Mouse (Mus musculus) lung, postnatal 0 days (tissue): ENCODE measurements around the gene Gaa. TPM values are rescaled to one million over a fixed set of nuclear protein-coding genes. Genes with fewer than 3 reads are reported as not detected.
"Not testable (repeated sequence)": the region's sequence is repeated elsewhere in the genome, so short reads cannot be mapped to it uniquely, and the experiment has no call there.

Experiments used
- ATAC-seq: fragments of 200-750 bp; cut with Nextera tagmentation; 2 replicates; pipeline ENCODE4 v1.8.0; 2017; ENCODE audit warnings: moderate library complexity
- DNase-seq: peaks from one replicate; pipeline ENCODE4 v3.0.0-alpha.2; 2016; ENCODE audit warnings: low spot score
- H3K27ac ChIP-seq: fragments of 300-500 bp; sonication (generic); 2 replicates; pipeline ENCODE4 v1.5.1; 2014; ENCODE audit warnings: antibody characterized with exemption, mild to moderate bottlenecking, low read length, mixed read lengths
- H3K27me3 ChIP-seq: fragments of 300-500 bp; sonication (generic); replicated peaks from 2 replicates; pipeline ENCODE4 v1.6.1; 2014; ENCODE audit warnings: low read length, mixed read lengths; ENCODE audit not compliant: insufficient read depth
- H3K36me3 ChIP-seq: fragments of 300-500 bp; sonication (generic); 2 replicates; pipeline ENCODE4 v1.6.1; 2014; ENCODE audit warnings: low read length, mixed read lengths; ENCODE audit not compliant: insufficient read depth
- H3K4me1 ChIP-seq: fragments of 300-500 bp; sonication (generic); 2 replicates; pipeline ENCODE4 v1.6.1; 2014; ENCODE audit warnings: antibody characterized with exemption, low read depth, low read length, mixed read lengths; ENCODE audit not compliant: insufficient read depth
- H3K4me2 ChIP-seq: fragments of 300-500 bp; sonication (generic); replicated peaks from 2 replicates; pipeline ENCODE4 v1.6.1; 2014; ENCODE audit warnings: low read depth, mild to moderate bottlenecking, low read length, moderate library complexity, mixed read lengths
- H3K4me3 ChIP-seq: fragments of 300-500 bp; sonication (generic); 2 replicates; pipeline ENCODE4 v1.5.1; 2014; ENCODE audit warnings: low read depth, low read length
- H3K9ac ChIP-seq: fragments of 300-500 bp; sonication (generic); replicated peaks from 2 replicates; pipeline ENCODE4 v1.6.1; 2014; ENCODE audit warnings: low read depth, mild to moderate bottlenecking
- H3K9me3 ChIP-seq: fragments of 300-500 bp; sonication (generic); 2 replicates; pipeline ENCODE4 v1.6.1; 2016; ENCODE audit warnings: low read length, mixed read lengths
- CTCF ChIP-seq: IDR thresholded peaks from 2 replicates; pipeline ENCODE4 v1.5.1; 2016; ENCODE audit warnings: antibody characterized with exemption, mild to moderate bottlenecking
- EP300 ChIP-seq: IDR thresholded peaks from 2 replicates; pipeline ENCODE4 v1.6.1; 2016; ENCODE audit warnings: antibody characterized with exemption, mild to moderate bottlenecking, control low read depth
- WGBS: fragments of 180-500 bp; shearing (Covaris S2); extraction: QIAGEN DNeasy Blood & Tissue Kit; methylation state at CpG from one replicate; pipeline ENCODE4 v1.1.7; 2014; 5-methylcytosine and 5-hydroxymethylcytosine counted together
- polyA plus RNA-seq: library from polyadenylated mRNA; unstranded; fragments of >200 nt; fragmentation: Nextera tagmentation; extraction: Ambion mirVana; gene quantifications from 2 replicates; pipeline ENCODE4 v1.2.1, GENCODE M21; 2015

The Gaa gene
- polyA plus RNA-seq, 1 experiment from 2014 or later: 45.1 TPM

- ATAC-seq (peak; percentile 91), DNase-seq (peak; percentile 95)
- 0 out of 2 replicates have a peak, but pooled peaks cover 2% of the 10 kb centered on the region for H3K4me1 ChIP-seq
- WGBS: 12% methylated on average over 6 of the region's 6 CpGs
- H3K36me3 ChIP-seq: no peaks in the 10 kb centered on the region
- TF ChIP-seq CTCF: peak; percentile 76
- no peak for TF ChIP-seq EP300
- no peak overlapping the region for H3K4me2 ChIP-seq
- H3K27ac ChIP-seq: no peak overlapping the region
- no peak overlapping the region for H3K9ac ChIP-seq
- no peaks in the 10 kb centered on the region for H3K27me3 ChIP-seq
- no peaks in the 10 kb centered on the region for H3K9me3 ChIP-seq
- H3K4me3 ChIP-seq: no peak overlapping the region
These were observed 18.7 kb upstream of the Gaa start for GRCm38 (mm10) chr11:119249011-119249410.

- ATAC-seq (no peak), DNase-seq (no peak)
- Histone ChIP-seq H3K27ac (no peak overlapping the region), H3K9me3 (no peaks in the 10 kb centered on the region), H3K9ac (no peak overlapping the region), H3K4me2 (no peak overlapping the region), H3K4me3 (no peak overlapping the region), H3K36me3 (no peaks in the 10 kb centered on the region), H3K27me3 (no peaks in the 10 kb centered on the region), H3K4me1 (0 out of 2 replicates have a peak, but pooled peaks cover 2% of the 10 kb centered on the region)
- 45% methylated on average over 17 of the region's 17 CpGs for WGBS
- TF ChIP-seq CTCF (no peak), EP300 (no peak)
These were observed 16.7 kb upstream of the Gaa start for GRCm38 (mm10) chr11:119250998-119251397.

GRCm38 (mm10) chr11:119252854-119253541, 14.7 kb upstream of the Gaa start:
- H3K4me2 ChIP-seq: peak overlapping the region; percentile 29; the same call in 1 of the 2 replicates
- no peaks in the 10 kb centered on the region for H3K9me3 ChIP-seq
- TF ChIP-seq EP300 (no peak), CTCF (peak; percentile 81)
- DNase-seq (peak; percentile 71), ATAC-seq (peak; percentile 59)
- no peak overlapping the region for H3K27ac ChIP-seq
- no peak overlapping the region for H3K4me3 ChIP-seq
- H3K4me1 ChIP-seq: 0 out of 2 replicates have a peak, but pooled peaks cover 2% of the 10 kb centered on the region
- H3K9ac ChIP-seq: no peak overlapping the region
- no peaks in the 10 kb centered on the region for H3K27me3 ChIP-seq
- no peaks in the 10 kb centered on the region for H3K36me3 ChIP-seq
- WGBS: 7% methylated on average over 20 of the region's 22 CpGs

GRCm38 (mm10) chr11:119256557-119256956, 11.1 kb upstream of the Gaa start:
- ATAC-seq, DNase-seq, H3K27me3 ChIP-seq, H3K9me3 ChIP-seq, H3K27ac ChIP-seq, H3K36me3 ChIP-seq, H3K4me3 ChIP-seq, H3K4me1 ChIP-seq, H3K4me2 ChIP-seq, H3K9ac ChIP-seq: not testable (repeated sequence)
- 58% methylated on average over 5 of the region's 5 CpGs for WGBS

- TF ChIP-seq EP300 (no peak), CTCF (no peak)
- no peak overlapping the region for H3K4me3 ChIP-seq
These were observed 9.5 kb upstream of the Gaa start for GRCm38 (mm10) chr11:119258216-119258571.

GRCm38 (mm10) chr11:119258572-119259322, 8.9 kb upstream of the Gaa start:
- Histone ChIP-seq H3K36me3 (no peaks in the 10 kb centered on the region), H3K27me3 (no peaks in the 10 kb centered on the region), H3K9me3 (no peaks in the 10 kb centered on the region), H3K4me3 (no peak overlapping the region), H3K4me1 (no peaks in the 10 kb centered on the region), H3K27ac (no peak overlapping the region), H3K4me2 (peak overlapping the region; percentile 23), H3K9ac (no peak overlapping the region)
- TF ChIP-seq CTCF (no peak), EP300 (no peak)
- peak; percentile 84 for DNase-seq
- peak; percentile 82 for ATAC-seq
- WGBS: 57% methylated on average over 23 of the region's 23 CpGs

More at GRCm38 (mm10) chr11:119258216-119258571, 9.5 kb upstream of the Gaa start:
- Histone ChIP-seq H3K36me3 (no peaks in the 10 kb centered on the region), H3K27ac (no peak overlapping the region), H3K4me2 (peak overlapping the region; percentile 23), H3K9me3 (no peaks in the 10 kb centered on the region), H3K27me3 (no peaks in the 10 kb centered on the region), H3K9ac (no peak overlapping the region), H3K4me1 (no peaks in the 10 kb centered on the region)
- DNase-seq (no peak), ATAC-seq (no peak)
- WGBS: 47% methylated on average over 9 of the region's 9 CpGs
